Mouse (Mus musculus): ENCODE data around the gene Adarb2.

The Adarb2 gene

GRCm38 (mm10) chr13:8691448-8691847, 488.8 kb downstream of the Adarb2 start:
- DNase-seq: no peak

- no peak for DNase-seq
Observed at GRCm38 (mm10) chr13:8692787-8693186, 490.1 kb downstream of the Adarb2 start.

GRCm38 (mm10) chr13:8698451-8698850, 495.8 kb downstream of the Adarb2 start:
- no peak for DNase-seq

GRCm38 (mm10) chr13:8699831-8700230, 497.2 kb downstream of the Adarb2 start:
- no peak for DNase-seq

GRCm38 (mm10) chr13:8700981-8701380, 498.3 kb downstream of the Adarb2 start:
- DNase-seq: no peak

- no peak for DNase-seq
Observed at GRCm38 (mm10) chr13:8705296-8705695, 502.6 kb downstream of the Adarb2 start.

GRCm38 (mm10) chr13:8713377-8713776, 510.7 kb downstream of the Adarb2 start:
- DNase-seq: no peak

- no peak for DNase-seq
Observed at GRCm38 (mm10) chr13:8729972-8730645, 527.4 kb downstream of the Adarb2 start.

GRCm38 (mm10) chr13:8737139-8737865, 534.6 kb downstream of the Adarb2 start:
- DNase-seq: no peak

GRCm38 (mm10) chr13:8742792-8743191, 540.1 kb downstream of the Adarb2 start:
- DNase-seq: no peak

- DNase-seq: no peak
Observed at GRCm38 (mm10) chr13:8744565-8744964, 541.9 kb downstream of the Adarb2 start.

- DNase-seq: no peak
Observed at GRCm38 (mm10) chr13:8745596-8745995, 542.9 kb downstream of the Adarb2 start.

GRCm38 (mm10) chr13:8749451-8749850, 546.8 kb downstream of the Adarb2 start:
- no peak for DNase-seq

- DNase-seq: no peak
Observed at GRCm38 (mm10) chr13:8760940-8761339, 558.3 kb downstream of the Adarb2 start.

GRCm38 (mm10) chr13:8769654-8770227, 567.1 kb downstream of the Adarb2 start:
- no peak for DNase-seq

- DNase-seq: no peak
Observed at GRCm38 (mm10) chr13:8770616-8771015, 568.0 kb downstream of the Adarb2 start.

GRCm38 (mm10) chr13:8780441-8780840, 577.8 kb downstream of the Adarb2 start:
- no peak for DNase-seq

- DNase-seq: no peak
Observed at GRCm38 (mm10) chr13:8782636-8783035, 580.0 kb downstream of the Adarb2 start.

GRCm38 (mm10) chr13:8783686-8784307, 581.1 kb downstream of the Adarb2 start:
- DNase-seq: no peak

- no peak for DNase-seq
Observed at GRCm38 (mm10) chr13:8784308-8785061, 581.8 kb downstream of the Adarb2 start.

GRCm38 (mm10) chr13:8785185-8785584, 582.5 kb downstream of the Adarb2 start:
- DNase-seq: peak; percentile 67

- DNase-seq: no peak
Observed at GRCm38 (mm10) chr13:8793217-8793616, 590.6 kb downstream of the Adarb2 start.

GRCm38 (mm10) chr13:8800576-8800975, 597.9 kb downstream of the Adarb2 start:
- DNase-seq: no peak

All from right cerebral cortex, postnatal 25 days (tissue).